Mouse (Mus musculus): Measurements from ENCODE around the gene Dnajc13. TPM values are rescaled to one million over a fixed set of nuclear protein-coding genes. Genes with fewer than 3 reads are reported as not detected.

Gene Dnajc13
- polyA plus RNA-seq, 1 experiment from 2014 or later: 17.0 TPM

DNA sequence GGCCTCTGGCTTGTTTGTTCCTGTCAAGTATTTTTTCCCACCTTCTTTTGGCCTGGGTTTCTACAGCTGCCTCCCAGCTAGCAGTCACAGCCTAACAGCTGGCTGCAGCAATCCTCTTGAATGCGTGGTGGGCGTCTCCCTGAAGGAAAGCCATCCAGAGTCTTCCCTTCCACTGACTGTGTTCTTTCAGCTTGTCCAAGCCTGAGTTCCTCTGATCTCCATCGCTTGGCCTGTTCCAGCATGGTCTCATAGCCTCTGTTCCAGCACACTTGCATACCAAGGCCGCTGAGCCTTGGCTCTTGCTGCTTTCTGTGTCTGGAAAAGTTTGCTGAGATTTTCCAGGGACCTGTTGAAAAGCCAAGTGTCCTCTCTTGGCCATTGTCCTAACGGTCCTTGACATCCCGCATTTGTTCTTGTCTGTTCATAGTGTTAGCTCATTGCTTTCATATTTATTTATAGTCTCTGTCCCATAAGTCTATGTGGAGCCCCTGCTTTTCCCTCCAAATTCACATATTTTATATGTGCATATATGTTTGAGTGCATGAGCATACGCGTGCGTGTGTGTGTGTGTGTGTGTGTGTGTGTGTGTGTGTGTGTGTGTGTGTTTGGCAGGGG is 132.5 kb downstream of the Dnajc13 start:
- H3K4me2 ChIP-seq (ENCODE audit: low read depth, low read length): no peak overlapping the region
- no peaks in the 10 kb centered on the region for H3K36me3 ChIP-seq (ENCODE audit: control insufficient read depth, insufficient read depth)
- no peaks in the 10 kb centered on the region for H3K27me3 ChIP-seq (ENCODE audit: control insufficient read depth, insufficient read depth, low read length)
- peak; percentile 81 for ATAC-seq (replicated peaks; ENCODE audit: extremely low read depth, insufficient read depth, low FRiP score)
- peak overlapping the region; percentile 44; the same call in 1 of the 2 replicates for H3K27ac ChIP-seq (ENCODE audit: low read length)
- H3K4me3 ChIP-seq (ENCODE audit: low read length): no peak overlapping the region
- H3K9ac ChIP-seq (ENCODE audit: low read length): no peak overlapping the region
- no peaks in the 10 kb centered on the region for H3K9me3 ChIP-seq (replicated peaks; ENCODE audit: control insufficient read depth, low read length)
- H3K4me1 ChIP-seq (ENCODE audit: control insufficient read depth, insufficient read depth, low read length): peaks cover 3% of the 10 kb centered on the region; the same call in 1 of the 2 replicates
- 61% methylated on average over 9 of the region's 9 CpGs for WGBS

- H3K36me3 ChIP-seq (ENCODE audit: control insufficient read depth, insufficient read depth): no peaks in the 10 kb centered on the region
- H3K9ac ChIP-seq (ENCODE audit: low read length): no peak overlapping the region
- H3K27ac ChIP-seq (ENCODE audit: low read length): no peak overlapping the region
- no peak overlapping the region for H3K4me2 ChIP-seq (ENCODE audit: low read depth, low read length)
- H3K4me3 ChIP-seq (ENCODE audit: low read length): no peak overlapping the region
- peaks cover 3% of the 10 kb centered on the region; the same call in 1 of the 2 replicates for H3K4me1 ChIP-seq (ENCODE audit: control insufficient read depth, insufficient read depth, low read length)
- 83% methylated on average over 2 of the region's 2 CpGs for WGBS
- no peak for ATAC-seq (replicated peaks; ENCODE audit: extremely low read depth, insufficient read depth, low FRiP score)
- H3K9me3 ChIP-seq (replicated peaks; ENCODE audit: control insufficient read depth, low read length): no peaks in the 10 kb centered on the region
- no peaks in the 10 kb centered on the region for H3K27me3 ChIP-seq (ENCODE audit: control insufficient read depth, insufficient read depth, low read length)
Measured at GRCm38 (mm10) chr9:104128110-104128509, 134.6 kb downstream of the Dnajc13 start.

DNA sequence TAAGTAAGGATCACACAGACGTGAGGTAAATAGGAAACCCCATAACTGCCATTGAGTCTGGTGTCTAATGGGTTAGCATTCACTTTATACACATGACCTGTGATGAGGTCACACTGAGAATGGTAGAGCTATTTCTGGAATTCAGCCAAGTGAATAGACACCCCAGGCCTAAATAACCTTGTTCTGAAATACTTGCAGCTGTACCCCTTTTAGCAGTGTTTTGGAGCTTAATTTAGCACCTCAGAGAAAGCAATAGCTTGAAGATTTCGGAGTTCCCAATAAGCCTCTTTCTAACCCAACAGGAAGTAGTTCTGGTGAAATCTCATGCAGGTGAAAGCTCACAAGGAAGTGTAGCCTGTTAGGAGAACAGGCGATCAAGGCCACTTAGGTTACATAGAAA is 135.9 kb downstream of the Dnajc13 start, which contains the start of gene Ackr4:
TSS of gene Ackr4 (minus strand) at position 101 of the 400 bp plus-strand sequence.
- H3K27me3 ChIP-seq (ENCODE audit: control insufficient read depth, insufficient read depth, low read length): no peaks in the 10 kb centered on the region
- no peak within 1 kb of the TSS for H3K27ac ChIP-seq (ENCODE audit: low read length)
- H3K9ac ChIP-seq (ENCODE audit: low read length): no peak within 1 kb of the TSS
- no peaks in the 10 kb centered on the region for H3K9me3 ChIP-seq (replicated peaks; ENCODE audit: control insufficient read depth, low read length)
- no peak within 1 kb of the TSS for H3K4me3 ChIP-seq (ENCODE audit: low read length)
- no peak within 1 kb of the TSS for H3K4me2 ChIP-seq (ENCODE audit: low read depth, low read length)
- H3K36me3 ChIP-seq (ENCODE audit: control insufficient read depth, insufficient read depth): no peaks in the 10 kb centered on the region
- WGBS: 81% methylated on average over 3 of the region's 3 CpGs
- no peak for ATAC-seq (replicated peaks; ENCODE audit: extremely low read depth, insufficient read depth, low FRiP score)
- H3K4me1 ChIP-seq (ENCODE audit: control insufficient read depth, insufficient read depth, low read length): peaks cover 3% of the 10 kb centered on the region; the same call in 1 of the 2 replicates

DNA sequence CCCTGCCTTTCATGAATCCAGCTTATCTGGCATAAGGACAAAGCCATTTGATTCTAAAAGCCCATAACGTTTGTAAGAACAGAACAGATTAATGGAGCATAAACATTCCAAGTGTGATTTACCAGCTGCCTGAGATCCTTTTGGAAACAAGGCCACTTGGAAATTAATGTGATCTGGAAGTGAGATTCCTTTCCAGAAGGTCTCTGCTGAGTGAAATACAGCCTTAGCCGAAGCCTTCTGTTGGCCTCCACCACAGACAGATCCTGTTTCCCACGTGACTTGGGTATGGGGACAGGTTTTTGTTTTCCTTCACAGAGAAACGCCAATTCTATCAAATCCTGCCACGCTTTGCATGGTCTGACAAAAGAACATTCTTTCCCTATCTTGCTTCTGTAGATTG is 139.1 kb downstream of the Dnajc13 start:
- Histone ChIP-seq H3K27me3 (ENCODE audit: control insufficient read depth, insufficient read depth, low read length) (no peaks in the 10 kb centered on the region), H3K4me2 (ENCODE audit: low read depth, low read length) (no peak overlapping the region), H3K36me3 (ENCODE audit: control insufficient read depth, insufficient read depth) (no peaks in the 10 kb centered on the region), H3K9ac (ENCODE audit: low read length) (no peak overlapping the region), H3K4me3 (ENCODE audit: low read length) (no peak overlapping the region), H3K4me1 (ENCODE audit: control insufficient read depth, insufficient read depth, low read length) (peaks cover 3% of the 10 kb centered on the region; the same call in 1 of the 2 replicates), H3K27ac (ENCODE audit: low read length) (no peak overlapping the region), H3K9me3 (replicated peaks; ENCODE audit: control insufficient read depth, low read length) (no peaks in the 10 kb centered on the region)
- 41% methylated on average over 5 of the region's 5 CpGs for WGBS
- no peak for ATAC-seq (replicated peaks; ENCODE audit: extremely low read depth, insufficient read depth, low FRiP score)

- Histone ChIP-seq H3K27ac (ENCODE audit: low read length) (no peak overlapping the region), H3K27me3 (ENCODE audit: control insufficient read depth, insufficient read depth, low read length) (no peaks in the 10 kb centered on the region)
- WGBS: 66% methylated on average over 5 of the region's 5 CpGs
Measured at GRCm38 (mm10) chr9:104123101-104123500, 139.6 kb downstream of the Dnajc13 start.

DNA sequence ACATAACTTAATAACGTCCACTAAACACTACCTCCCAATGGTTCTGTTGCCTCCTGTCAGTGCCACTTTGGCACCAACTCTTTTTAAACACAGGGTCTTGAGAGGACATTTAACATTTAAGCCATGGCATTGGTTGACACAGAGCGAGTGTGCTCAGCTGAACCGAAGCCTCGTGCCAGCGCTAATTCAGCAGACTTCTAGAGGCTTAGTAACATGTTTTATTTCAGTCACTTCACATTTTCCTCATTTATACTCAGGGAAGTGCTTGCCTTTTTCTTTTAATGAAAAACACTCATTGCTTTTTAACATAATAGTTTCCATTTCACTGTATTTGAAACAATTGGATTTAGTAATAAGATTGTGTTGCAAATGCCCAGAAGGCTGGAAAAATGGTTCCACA is 153.6 kb downstream of the Dnajc13 start:
- H3K9me3 ChIP-seq (replicated peaks; ENCODE audit: control insufficient read depth, low read length): peaks cover 7% of the 10 kb centered on the region
- no peak for ATAC-seq (replicated peaks; ENCODE audit: extremely low read depth, insufficient read depth, low FRiP score)
- no peak overlapping the region for H3K4me2 ChIP-seq (ENCODE audit: low read depth, low read length)
- H3K36me3 ChIP-seq (ENCODE audit: control insufficient read depth, insufficient read depth): 0 out of 2 replicates have a peak, but pooled peaks cover 4% of the 10 kb centered on the region
- no peak overlapping the region for H3K9ac ChIP-seq (ENCODE audit: low read length)
- no peaks in the 10 kb centered on the region for H3K27me3 ChIP-seq (ENCODE audit: control insufficient read depth, insufficient read depth, low read length)
- no peak overlapping the region for H3K4me3 ChIP-seq (ENCODE audit: low read length)
- 91% methylated on average over 5 of the region's 5 CpGs for WGBS
- H3K27ac ChIP-seq (ENCODE audit: low read length): no peak overlapping the region
- H3K4me1 ChIP-seq (ENCODE audit: control insufficient read depth, insufficient read depth, low read length): no peaks in the 10 kb centered on the region

More at GRCm38 (mm10) chr9:104123101-104123500, 139.6 kb downstream of the Dnajc13 start:
- H3K36me3 ChIP-seq (ENCODE audit: control insufficient read depth, insufficient read depth): no peaks in the 10 kb centered on the region
- H3K4me3 ChIP-seq (ENCODE audit: low read length): no peak overlapping the region
- no peak overlapping the region for H3K4me2 ChIP-seq (ENCODE audit: low read depth, low read length)
- ATAC-seq (replicated peaks; ENCODE audit: extremely low read depth, insufficient read depth, low FRiP score): no peak
- H3K9me3 ChIP-seq (replicated peaks; ENCODE audit: control insufficient read depth, low read length): no peaks in the 10 kb centered on the region
- H3K9ac ChIP-seq (ENCODE audit: low read length): no peak overlapping the region
- peaks cover 3% of the 10 kb centered on the region; the same call in 1 of the 2 replicates for H3K4me1 ChIP-seq (ENCODE audit: control insufficient read depth, insufficient read depth, low read length)

GRCm38 (mm10) chr9:104108571-104109143 is 154.1 kb downstream of the Dnajc13 start:
- H3K36me3 ChIP-seq (ENCODE audit: control insufficient read depth, insufficient read depth): 0 out of 2 replicates have a peak, but pooled peaks cover 4% of the 10 kb centered on the region
- peak; percentile 58; the same call in 1 of the 2 replicates for ATAC-seq (replicated peaks; ENCODE audit: extremely low read depth, insufficient read depth, low FRiP score)
- no peak overlapping the region for H3K4me2 ChIP-seq (ENCODE audit: low read depth, low read length)
- no peak overlapping the region; the same call in 1 of the 2 replicates for H3K27ac ChIP-seq (ENCODE audit: low read length)
- H3K4me1 ChIP-seq (ENCODE audit: control insufficient read depth, insufficient read depth, low read length): no peaks in the 10 kb centered on the region
- peaks cover 7% of the 10 kb centered on the region for H3K9me3 ChIP-seq (replicated peaks; ENCODE audit: control insufficient read depth, low read length)
- no peak overlapping the region for H3K4me3 ChIP-seq (ENCODE audit: low read length)
- H3K9ac ChIP-seq (ENCODE audit: low read length): no peak overlapping the region
- 49% methylated on average over 2 of the region's 2 CpGs for WGBS
- no peaks in the 10 kb centered on the region for H3K27me3 ChIP-seq (ENCODE audit: control insufficient read depth, insufficient read depth, low read length)

DNA sequence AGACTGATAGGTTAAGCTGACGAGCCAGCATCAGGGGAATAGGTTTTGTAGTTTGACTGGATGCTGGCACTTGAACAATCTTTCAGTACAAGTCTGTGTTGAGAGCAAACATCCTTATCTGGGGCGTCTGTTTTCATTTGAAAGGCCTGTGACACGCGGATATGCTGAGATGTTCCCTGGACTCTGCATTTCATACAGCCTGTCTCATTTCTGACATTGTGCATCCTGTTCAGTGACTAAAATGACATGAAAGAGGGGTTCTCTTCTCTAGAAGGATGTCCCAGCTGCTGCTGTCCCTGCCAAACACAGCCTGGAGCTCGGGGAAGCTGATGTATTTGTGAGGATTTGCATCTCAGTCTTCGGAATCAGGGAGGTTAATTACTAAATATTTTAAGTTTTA is 155.2 kb downstream of the Dnajc13 start:
- peak overlapping the region; percentile 32; the same call in 1 of the 2 replicates for H3K27ac ChIP-seq (ENCODE audit: low read length)
- H3K4me2 ChIP-seq (ENCODE audit: low read depth, low read length): no peak overlapping the region
- 0 out of 2 replicates have a peak, but pooled peaks cover 4% of the 10 kb centered on the region for H3K36me3 ChIP-seq (ENCODE audit: control insufficient read depth, insufficient read depth)
- 32% methylated on average over 6 of the region's 6 CpGs for WGBS
- H3K4me1 ChIP-seq (ENCODE audit: control insufficient read depth, insufficient read depth, low read length): no peaks in the 10 kb centered on the region
- H3K4me3 ChIP-seq (ENCODE audit: low read length): no peak overlapping the region
- H3K9me3 ChIP-seq (replicated peaks; ENCODE audit: control insufficient read depth, low read length): peaks cover 7% of the 10 kb centered on the region
- no peaks in the 10 kb centered on the region for H3K27me3 ChIP-seq (ENCODE audit: control insufficient read depth, insufficient read depth, low read length)
- ATAC-seq (replicated peaks; ENCODE audit: extremely low read depth, insufficient read depth, low FRiP score): peak; percentile 37; the same call in 1 of the 2 replicates
- no peak overlapping the region for H3K9ac ChIP-seq (ENCODE audit: low read length)

DNA sequence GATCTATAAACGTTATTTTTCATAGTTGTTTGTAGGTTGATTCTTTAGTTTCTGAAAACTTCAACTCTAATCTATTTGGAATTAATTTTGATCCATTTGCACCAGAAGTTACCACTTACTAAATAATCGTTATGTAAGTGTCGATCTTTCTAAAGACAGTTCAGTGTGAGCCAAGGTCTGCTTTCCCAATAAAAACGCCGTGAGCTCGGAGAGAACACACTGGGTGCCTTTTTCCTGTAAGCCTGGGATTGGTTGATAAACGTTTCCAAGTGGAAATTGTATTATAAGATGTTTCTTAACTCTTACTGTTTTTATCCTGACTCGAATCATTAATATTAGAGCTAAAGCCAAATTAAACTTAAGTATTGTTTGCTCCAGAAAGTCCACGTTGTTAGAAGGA is 155.8 kb downstream of the Dnajc13 start:
- ATAC-seq (replicated peaks; ENCODE audit: extremely low read depth, insufficient read depth, low FRiP score): no peak
- Histone ChIP-seq H3K4me1 (ENCODE audit: control insufficient read depth, insufficient read depth, low read length) (peaks cover 2% of the 10 kb centered on the region), H3K4me3 (ENCODE audit: low read length) (no peak overlapping the region), H3K9me3 (replicated peaks; ENCODE audit: control insufficient read depth, low read length) (peaks cover 7% of the 10 kb centered on the region), H3K4me2 (ENCODE audit: low read depth, low read length) (no peak overlapping the region), H3K27ac (ENCODE audit: low read length) (peak overlapping the region; percentile 1; the same call in 1 of the 2 replicates), H3K36me3 (ENCODE audit: control insufficient read depth, insufficient read depth) (0 out of 2 replicates have a peak, but pooled peaks cover 4% of the 10 kb centered on the region), H3K9ac (ENCODE audit: low read length) (no peak overlapping the region), H3K27me3 (ENCODE audit: control insufficient read depth, insufficient read depth, low read length) (no peaks in the 10 kb centered on the region)
- 57% methylated on average over 9 of the region's 9 CpGs for WGBS

Data from heart, embryonic 16.5 days (tissue).